Mouse (Mus musculus): ENCODE results near the gene Gm973.

GRCm38 (mm10) chr1:59592876-59593275, 76.8 kb downstream of the Gm973 start:
- TF ChIP-seq EP300 (IDR thresholded peaks at IDR 0.05) (peak; percentile 44; the same call in 1 of the 2 replicates), CTCF (IDR thresholded peaks at IDR 0.05) (no peak)
